Mouse (Mus musculus): Measurements from ENCODE around the gene Dnaja3.

- TF ChIP-seq CTCF (IDR thresholded peaks at IDR 0.05; ENCODE audit: low read depth) (no peak), EP300 (IDR thresholded peaks at IDR 0.05; ENCODE audit: low read depth) (no peak)
Observed at GRCm38 (mm10) chr16:4674091-4674490, 34.3 kb downstream of the Dnaja3 start.

Data from heart, postnatal 0 days (tissue).